Mouse (Mus musculus): ENCODE data around the gene Tnfrsf13c. TPM values are rescaled to one million over a fixed set of nuclear protein-coding genes. Genes with fewer than 3 reads are reported as not detected.

The Tnfrsf13c gene
- polyA plus RNA-seq, 1 experiment from 2014 or later = not detected

GRCm38 (mm10) chr15:82213222-82213621 lies 10.9 kb downstream of the Tnfrsf13c start:
- Histone ChIP-seq H3K4me1 (ENCODE audit: insufficient read depth) (no peaks in the 10 kb centered on the region), H3K27me3 (ENCODE audit: insufficient read depth, low read length) (peaks cover 91% of the 10 kb centered on the region), H3K27ac (ENCODE audit: low read depth) (no peak overlapping the region), H3K4me2 (no peak overlapping the region), H3K36me3 (ENCODE audit: insufficient read depth) (no peaks in the 10 kb centered on the region), H3K4me3 (ENCODE audit: low read depth, low read length) (no peak overlapping the region; the same call in 1 of the 2 replicates), H3K9me3 (ENCODE audit: low read depth, low read length) (no peaks in the 10 kb centered on the region), H3K9ac (no peak overlapping the region)
- no peak for TF ChIP-seq CTCF (IDR thresholded peaks at IDR 0.05; ENCODE audit: low read depth)
- DNase-seq (no peak), ATAC-seq (ENCODE audit: insufficient read depth) (no peak)
- 22% methylated on average over 4 of the region's 4 CpGs for WGBS

- WGBS = under 1% methylated on average over 26 of the region's 34 CpGs
- no peak for TF ChIP-seq CTCF (IDR thresholded peaks at IDR 0.05; ENCODE audit: low read depth)
- no peaks in the 10 kb centered on the region for H3K36me3 ChIP-seq (ENCODE audit: insufficient read depth)
- DNase-seq = peak; percentile 33
- H3K4me1 ChIP-seq (ENCODE audit: insufficient read depth) = no peaks in the 10 kb centered on the region
- H3K4me2 ChIP-seq = peak within 1 kb of the TSS; percentile 76
- peak; percentile 13; the same call in 1 of the 2 replicates for ATAC-seq (ENCODE audit: insufficient read depth)
- no peaks in the 10 kb centered on the region for H3K9me3 ChIP-seq (ENCODE audit: low read depth, low read length)
- peaks cover 96% of the 10 kb centered on the region for H3K27me3 ChIP-seq (ENCODE audit: insufficient read depth, low read length)
- peak within 1 kb of the TSS; percentile 44 for H3K4me3 ChIP-seq (ENCODE audit: low read depth, low read length)
- H3K9ac ChIP-seq = peak within 1 kb of the TSS; percentile 13
- no peak within 1 kb of the TSS for H3K27ac ChIP-seq (ENCODE audit: low read depth)
Observed at GRCm38 (mm10) chr15:82212752-82213063, 11.5 kb downstream of the Tnfrsf13c start, which contains the start of gene Shisa8. Gene Shisa8, minus strand, starts transcription at chr15:82212815.

GRCm38 (mm10) chr15:82211911-82212751 lies 12.0 kb downstream of the Tnfrsf13c start:
- peak overlapping the region; percentile 76 for H3K4me2 ChIP-seq
- H3K9ac ChIP-seq = peak overlapping the region; percentile 13
- H3K4me3 ChIP-seq (ENCODE audit: low read depth, low read length) = peak overlapping the region; percentile 44
- TF ChIP-seq CTCF (IDR thresholded peaks at IDR 0.05; ENCODE audit: low read depth) = no peak
- H3K36me3 ChIP-seq (ENCODE audit: insufficient read depth) = no peaks in the 10 kb centered on the region
- DNase-seq = peak; percentile 56
- no peaks in the 10 kb centered on the region for H3K4me1 ChIP-seq (ENCODE audit: insufficient read depth)
- H3K27me3 ChIP-seq (ENCODE audit: insufficient read depth, low read length) = peaks cover 99% of the 10 kb centered on the region
- under 1% methylated on average over 108 of the region's 112 CpGs for WGBS
- H3K9me3 ChIP-seq (ENCODE audit: low read depth, low read length) = no peaks in the 10 kb centered on the region
- H3K27ac ChIP-seq (ENCODE audit: low read depth) = no peak overlapping the region
- ATAC-seq (ENCODE audit: insufficient read depth) = peak; percentile 53; the same call in 1 of the 2 replicates

- no peaks in the 10 kb centered on the region for H3K9me3 ChIP-seq (ENCODE audit: low read depth, low read length)
- H3K27me3 ChIP-seq (ENCODE audit: insufficient read depth, low read length) = peaks cover 99% of the 10 kb centered on the region
- no peak overlapping the region for H3K9ac ChIP-seq
- no peak for TF ChIP-seq CTCF (IDR thresholded peaks at IDR 0.05; ENCODE audit: low read depth)
- ATAC-seq (ENCODE audit: insufficient read depth) (no peak), DNase-seq (no peak)
- H3K4me3 ChIP-seq (ENCODE audit: low read depth, low read length) = peak overlapping the region; percentile 44
- no peaks in the 10 kb centered on the region for H3K36me3 ChIP-seq (ENCODE audit: insufficient read depth)
- no peaks in the 10 kb centered on the region for H3K4me1 ChIP-seq (ENCODE audit: insufficient read depth)
- no peak overlapping the region for H3K27ac ChIP-seq (ENCODE audit: low read depth)
- WGBS = 2% methylated on average over 11 of the region's 11 CpGs
- peak overlapping the region; percentile 76 for H3K4me2 ChIP-seq
Observed at GRCm38 (mm10) chr15:82211281-82211680, 12.9 kb downstream of the Tnfrsf13c start.

- peaks cover 99% of the 10 kb centered on the region for H3K27me3 ChIP-seq (ENCODE audit: insufficient read depth, low read length)
- H3K4me3 ChIP-seq (ENCODE audit: low read depth, low read length) = no peak overlapping the region
- no peak for DNase-seq
- 21% methylated on average over 1 of the region's 1 CpGs for WGBS
- no peak overlapping the region for H3K9ac ChIP-seq
- H3K4me2 ChIP-seq = no peak overlapping the region
- H3K36me3 ChIP-seq (ENCODE audit: insufficient read depth) = peaks cover 4% of the 10 kb centered on the region; the same call in 1 of the 2 replicates
- no peaks in the 10 kb centered on the region for H3K9me3 ChIP-seq (ENCODE audit: low read depth, low read length)
- no peak overlapping the region for H3K27ac ChIP-seq (ENCODE audit: low read depth)
- TF ChIP-seq CTCF (IDR thresholded peaks at IDR 0.05; ENCODE audit: low read depth) = no peak
- H3K4me1 ChIP-seq (ENCODE audit: insufficient read depth) = no peaks in the 10 kb centered on the region
- ATAC-seq (ENCODE audit: insufficient read depth) = no peak
Observed at GRCm38 (mm10) chr15:82210801-82211200, 13.4 kb downstream of the Tnfrsf13c start.

DNA sequence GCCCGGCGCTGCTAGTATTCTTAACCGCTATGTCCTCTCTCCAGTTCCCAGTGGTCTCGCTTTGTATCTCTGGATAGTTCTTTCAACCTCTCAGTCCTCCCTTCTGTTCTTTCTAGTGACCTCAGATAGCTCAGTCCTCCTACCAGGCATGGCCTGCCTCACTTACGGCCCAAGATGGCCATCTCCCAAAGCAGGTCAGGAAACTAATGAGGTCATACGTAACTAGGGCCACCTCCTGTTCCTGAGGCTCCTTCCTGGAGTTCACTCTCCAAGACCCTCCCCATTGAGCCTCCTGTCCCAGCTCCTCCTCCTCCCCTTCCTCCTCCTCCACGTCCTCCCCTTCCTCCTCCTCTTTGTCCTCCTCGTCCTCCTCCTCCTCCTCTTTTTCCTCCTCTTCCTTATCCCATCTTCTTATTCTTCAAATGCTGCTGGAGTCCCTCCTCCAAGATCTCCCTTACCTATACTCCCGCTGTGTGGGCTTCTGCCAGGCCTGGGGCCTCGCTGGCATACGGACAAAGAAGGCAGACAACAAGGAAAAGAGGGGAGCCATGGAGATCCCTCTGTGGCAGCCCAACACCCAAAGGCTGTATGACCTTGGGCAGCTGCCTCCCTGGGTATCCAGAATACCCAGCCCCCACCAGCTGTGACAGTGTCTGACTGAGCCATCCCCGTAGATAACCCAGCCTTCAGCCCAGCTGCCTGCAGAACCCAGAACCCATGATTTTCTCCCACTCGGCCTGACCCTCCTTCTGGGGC lies 14.7 kb downstream of the Tnfrsf13c start:
- Histone ChIP-seq H3K4me3 (ENCODE audit: low read depth, low read length) (no peak overlapping the region), H3K27ac (ENCODE audit: low read depth) (no peak overlapping the region), H3K9me3 (ENCODE audit: low read depth, low read length) (no peaks in the 10 kb centered on the region), H3K4me1 (ENCODE audit: insufficient read depth) (no peaks in the 10 kb centered on the region), H3K27me3 (ENCODE audit: insufficient read depth, low read length) (peaks cover 90% of the 10 kb centered on the region), H3K36me3 (ENCODE audit: insufficient read depth) (peaks cover 18% of the 10 kb centered on the region), H3K4me2 (no peak overlapping the region), H3K9ac (no peak overlapping the region)
- no peak for TF ChIP-seq CTCF (IDR thresholded peaks at IDR 0.05; ENCODE audit: low read depth)
- DNase-seq (no peak), ATAC-seq (ENCODE audit: insufficient read depth) (no peak)
- 74% methylated on average over 13 of the region's 13 CpGs for WGBS

- ATAC-seq (ENCODE audit: insufficient read depth) (no peak), DNase-seq (no peak)
- H3K4me2 ChIP-seq = no peak overlapping the region
- H3K9me3 ChIP-seq (ENCODE audit: low read depth, low read length) = no peaks in the 10 kb centered on the region
- H3K4me1 ChIP-seq (ENCODE audit: insufficient read depth) = no peaks in the 10 kb centered on the region
- no peak overlapping the region for H3K9ac ChIP-seq
- no peak overlapping the region for H3K4me3 ChIP-seq (ENCODE audit: low read depth, low read length)
- no peak overlapping the region for H3K27ac ChIP-seq (ENCODE audit: low read depth)
- H3K36me3 ChIP-seq (ENCODE audit: insufficient read depth) = peaks cover 29% of the 10 kb centered on the region
- WGBS = 73% methylated on average over 8 of the region's 8 CpGs
- TF ChIP-seq CTCF (IDR thresholded peaks at IDR 0.05; ENCODE audit: low read depth) = no peak
- H3K27me3 ChIP-seq (ENCODE audit: insufficient read depth, low read length) = peaks cover 79% of the 10 kb centered on the region
Observed at GRCm38 (mm10) chr15:82208307-82208706, 15.9 kb downstream of the Tnfrsf13c start.

All from lung, embryonic 14.5 days (tissue).